ENCODE assay signal across 12 mouse cellular contexts in genomic region chr5:105572160-105572692, GRCm38 (mm10).
"Had no signal": no experiment of that assay in that cellular context is flagged by ENCODE, and none has a peak within 500 bp of the region (broad histone marks: within the 10 kb centered on the region; RNA-seq: fewer than 3 reads in every experiment).

No protein-coding gene starts in this region.

- H3K9me3 ChIP-seq: limb, embryonic 13.5 days; lung, embryonic 15.5 days; midbrain, embryonic 12.5 days; neural tube, embryonic 13.5 days; stomach, embryonic 15.5 days had no signal

- H3K4me3 ChIP-seq: limb, embryonic 13.5 days; lung, embryonic 15.5 days; midbrain, embryonic 12.5 days; neural tube, embryonic 13.5 days; stomach, embryonic 15.5 days had no signal

- ATAC-seq: hindbrain, embryonic 16.5 days; midbrain, embryonic 16.5 days had no signal

- H3K4me1 ChIP-seq: midbrain, embryonic 12.5 days had no signal

- DNase-seq: kidney, adult 11 months; left cerebral cortex, postnatal 4 days; retina, postnatal 1 day; thymus, adult 2 months; thymus, postnatal 25 days had no signal

- H3K4me2 ChIP-seq: limb, embryonic 13.5 days; lung, embryonic 15.5 days; midbrain, embryonic 12.5 days; neural tube, embryonic 13.5 days; stomach, embryonic 15.5 days had no signal

- H3K27ac ChIP-seq: limb, embryonic 13.5 days; lung, embryonic 15.5 days; midbrain, embryonic 12.5 days; neural tube, embryonic 13.5 days; stomach, embryonic 15.5 days had no signal

- H3K36me3 ChIP-seq: limb, embryonic 13.5 days; lung, embryonic 15.5 days; midbrain, embryonic 12.5 days; neural tube, embryonic 13.5 days; stomach, embryonic 15.5 days had no signal

- H3K27me3 ChIP-seq: limb, embryonic 13.5 days; lung, embryonic 15.5 days; midbrain, embryonic 12.5 days; neural tube, embryonic 13.5 days; stomach, embryonic 15.5 days had no signal

- H3K9ac ChIP-seq: limb, embryonic 13.5 days; lung, embryonic 15.5 days; midbrain, embryonic 12.5 days; neural tube, embryonic 13.5 days; stomach, embryonic 15.5 days had no signal
